Mouse (Mus musculus): ENCODE results near the gene Ahdc1. TPM values are rescaled to one million over a fixed set of nuclear protein-coding genes. Genes with fewer than 3 reads are reported as not detected.

Gene Ahdc1
- polyA plus RNA-seq, 1 experiment from 2014 or later, result 13.0 TPM

GRCm38 (mm10) chr4:133047353-133048105 lies 36.5 kb downstream of the Ahdc1 start:
- Histone ChIP-seq H3K36me3 (0 out of 2 replicates have a peak, but pooled peaks cover 4% of the 10 kb centered on the region), H3K4me1 (peaks cover 100% of the 10 kb centered on the region), H3K9me3 (replicated peaks) (no peaks in the 10 kb centered on the region), H3K4me3 (peak overlapping the region; percentile 23), H3K27me3 (ENCODE audit: low read depth, poor library complexity, severe bottlenecking) (no peaks in the 10 kb centered on the region), H3K27ac (peak overlapping the region; percentile 88)
- 16% methylated on average over 16 of the region's 16 CpGs for WGBS
- peak; percentile 66 for DNase-seq (ENCODE audit: low spot score)

- peaks cover 18% of the 10 kb centered on the region for H3K36me3 ChIP-seq
- H3K9me3 ChIP-seq (replicated peaks), result no peaks in the 10 kb centered on the region
- peaks cover 100% of the 10 kb centered on the region for H3K4me1 ChIP-seq
- peak overlapping the region; percentile 11; the same call in 1 of the 2 replicates for H3K4me3 ChIP-seq
- H3K27ac ChIP-seq, result peak overlapping the region; percentile 88
- 67% methylated on average over 19 of the region's 19 CpGs for WGBS
- DNase-seq (ENCODE audit: low spot score), result no peak
- no peaks in the 10 kb centered on the region for H3K27me3 ChIP-seq (ENCODE audit: low read depth, poor library complexity, severe bottlenecking)
Observed at GRCm38 (mm10) chr4:133049071-133049920, 38.2 kb downstream of the Ahdc1 start.

- DNase-seq (ENCODE audit: low spot score), result no peak
- H3K36me3 ChIP-seq, result peaks cover 26% of the 10 kb centered on the region
- H3K4me1 ChIP-seq, result peaks cover 100% of the 10 kb centered on the region
- H3K27ac ChIP-seq, result peak overlapping the region; percentile 88
- no peak overlapping the region for H3K4me3 ChIP-seq
- 70% methylated on average over 9 of the region's 9 CpGs for WGBS
- no peaks in the 10 kb centered on the region for H3K9me3 ChIP-seq (replicated peaks)
- no peaks in the 10 kb centered on the region for H3K27me3 ChIP-seq (ENCODE audit: low read depth, poor library complexity, severe bottlenecking)
Observed at GRCm38 (mm10) chr4:133050196-133050836, 39.3 kb downstream of the Ahdc1 start.

- no peak for DNase-seq (ENCODE audit: low spot score)
- Histone ChIP-seq H3K27ac (peak overlapping the region; percentile 88), H3K4me1 (peaks cover 100% of the 10 kb centered on the region), H3K4me3 (peak overlapping the region; percentile 38), H3K9me3 (replicated peaks) (no peaks in the 10 kb centered on the region), H3K27me3 (ENCODE audit: low read depth, poor library complexity, severe bottlenecking) (no peaks in the 10 kb centered on the region), H3K36me3 (peaks cover 31% of the 10 kb centered on the region)
- WGBS, result 91% methylated on average over 6 of the region's 6 CpGs
Observed at GRCm38 (mm10) chr4:133050837-133051549, 39.9 kb downstream of the Ahdc1 start.

- Histone ChIP-seq H3K27ac (peak overlapping the region; percentile 88), H3K9me3 (replicated peaks) (no peaks in the 10 kb centered on the region), H3K27me3 (ENCODE audit: low read depth, poor library complexity, severe bottlenecking) (no peaks in the 10 kb centered on the region), H3K4me1 (peaks cover 100% of the 10 kb centered on the region), H3K36me3 (peaks cover 31% of the 10 kb centered on the region), H3K4me3 (peak overlapping the region; percentile 38)
- DNase-seq (ENCODE audit: low spot score), result no peak
- 54% methylated on average over 14 of the region's 14 CpGs for WGBS
Observed at GRCm38 (mm10) chr4:133051550-133051865, 40.4 kb downstream of the Ahdc1 start.

- Histone ChIP-seq H3K4me1 (peaks cover 99% of the 10 kb centered on the region), H3K36me3 (peaks cover 31% of the 10 kb centered on the region), H3K27me3 (ENCODE audit: low read depth, poor library complexity, severe bottlenecking) (no peaks in the 10 kb centered on the region), H3K4me3 (peak overlapping the region; percentile 38), H3K27ac (peak overlapping the region; percentile 88), H3K9me3 (replicated peaks) (no peaks in the 10 kb centered on the region)
- peak; percentile 66 for DNase-seq (ENCODE audit: low spot score)
- 23% methylated on average over 6 of the region's 6 CpGs for WGBS
Observed at GRCm38 (mm10) chr4:133052029-133052745, 41.1 kb downstream of the Ahdc1 start.

- Histone ChIP-seq H3K27ac (peak overlapping the region; percentile 88; the same call in 1 of the 2 replicates), H3K9me3 (replicated peaks) (no peaks in the 10 kb centered on the region), H3K4me3 (no peak overlapping the region), H3K36me3 (peaks cover 37% of the 10 kb centered on the region), H3K4me1 (peaks cover 99% of the 10 kb centered on the region), H3K27me3 (ENCODE audit: low read depth, poor library complexity, severe bottlenecking) (no peaks in the 10 kb centered on the region)
- 92% methylated on average over 13 of the region's 13 CpGs for WGBS
- no peak for DNase-seq (ENCODE audit: low spot score)
Observed at GRCm38 (mm10) chr4:133052995-133053572, 42.0 kb downstream of the Ahdc1 start.

- DNase-seq (ENCODE audit: low spot score), result no peak
- Histone ChIP-seq H3K27ac (peak overlapping the region; percentile 84), H3K9me3 (replicated peaks) (no peaks in the 10 kb centered on the region), H3K36me3 (peaks cover 48% of the 10 kb centered on the region), H3K27me3 (ENCODE audit: low read depth, poor library complexity, severe bottlenecking) (no peaks in the 10 kb centered on the region), H3K4me1 (peaks cover 99% of the 10 kb centered on the region), H3K4me3 (no peak overlapping the region)
- WGBS, result 84% methylated on average over 6 of the region's 6 CpGs
Observed at GRCm38 (mm10) chr4:133054530-133054929, 43.5 kb downstream of the Ahdc1 start.

GRCm38 (mm10) chr4:133055163-133055951 lies 44.3 kb downstream of the Ahdc1 start:
- peaks cover 97% of the 10 kb centered on the region for H3K4me1 ChIP-seq

GRCm38 (mm10) chr4:133056069-133056890 lies 45.2 kb downstream of the Ahdc1 start:
- Histone ChIP-seq H3K36me3 (peaks cover 65% of the 10 kb centered on the region), H3K27me3 (ENCODE audit: low read depth, poor library complexity, severe bottlenecking) (no peaks in the 10 kb centered on the region), H3K4me1 (peaks cover 88% of the 10 kb centered on the region), H3K4me3 (peak overlapping the region; percentile 38), H3K27ac (peak overlapping the region; percentile 84), H3K9me3 (replicated peaks) (no peaks in the 10 kb centered on the region)
- 3% methylated on average over 15 of the region's 15 CpGs for WGBS
- DNase-seq (ENCODE audit: low spot score), result peak; percentile 87

More at GRCm38 (mm10) chr4:133055163-133055951, 44.3 kb downstream of the Ahdc1 start:
- H3K9me3 ChIP-seq (replicated peaks), result no peaks in the 10 kb centered on the region
- peak overlapping the region; percentile 38 for H3K4me3 ChIP-seq
- DNase-seq (ENCODE audit: low spot score), result no peak
- peak overlapping the region; percentile 84 for H3K27ac ChIP-seq
- 59% methylated on average over 8 of the region's 8 CpGs for WGBS
- no peaks in the 10 kb centered on the region for H3K27me3 ChIP-seq (ENCODE audit: low read depth, poor library complexity, severe bottlenecking)
- H3K36me3 ChIP-seq, result peaks cover 56% of the 10 kb centered on the region
